Mouse (Mus musculus) mesoderm, embryonic 11.5 days (tissue): ENCODE measurements at regions not wholly inside any gene's neighbourhood (a gene's known extent, or its start where the extent isn't known, plus 50 kb on each side); places are given as distances from the start of the nearest gene placed in this dataset.

Experiments
- DNase-seq: peaks from one replicate; pipeline ENCODE4 v3.0.0-alpha.2; 2012; ENCODE audit warnings: low read depth, low spot score

DNA sequence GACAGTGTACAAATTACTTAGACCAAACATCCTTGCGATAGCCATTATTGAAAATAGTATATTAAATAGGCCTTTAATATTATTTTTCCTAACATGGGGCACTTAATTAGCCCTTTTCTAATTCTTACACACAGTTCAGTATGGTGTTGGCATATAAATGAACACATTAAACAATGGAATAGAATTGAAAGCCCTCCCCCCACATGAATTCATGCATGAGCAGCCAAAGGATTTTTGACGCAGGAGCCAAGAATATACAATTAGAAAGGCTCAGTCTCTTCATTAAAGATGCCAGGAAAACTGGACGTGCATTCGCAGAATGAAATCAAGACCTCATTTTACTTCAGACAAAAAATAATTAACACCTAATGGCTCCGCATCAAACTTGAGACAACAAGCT is 172.9 kb upstream of the Phactr1 start:
- DNase-seq, result no peak

- no peak for DNase-seq
These were observed 161.7 kb upstream of the Phactr1 start for GRCm38 (mm10) chr13:42518686-42519085.

- DNase-seq, result no peak
These were observed 157.9 kb upstream of the Phactr1 start for GRCm38 (mm10) chr13:42522553-42522952.

DNA sequence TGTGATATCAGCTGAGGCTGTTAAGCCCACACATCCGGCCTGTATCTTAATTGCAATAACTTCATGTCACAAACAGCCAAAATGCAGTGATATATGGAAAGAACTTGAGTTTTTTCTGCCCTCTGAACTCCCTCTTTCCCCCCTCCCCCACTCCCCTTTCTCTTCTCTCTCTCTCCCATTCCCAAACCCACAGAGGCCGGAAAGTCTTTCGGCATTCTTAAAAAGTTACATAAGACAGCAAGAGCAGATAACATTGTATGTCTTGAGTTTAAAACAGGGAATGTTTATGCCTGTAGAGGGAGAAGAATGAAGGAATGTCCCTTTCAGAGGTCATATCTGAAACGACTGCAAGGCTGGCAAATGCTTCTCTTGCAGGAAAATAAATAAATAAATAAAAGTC is 154.3 kb upstream of the Phactr1 start:
- DNase-seq, result no peak

GRCm38 (mm10) chr13:42526966-42527365 is 153.5 kb upstream of the Phactr1 start:
- peak; percentile 63 for DNase-seq

GRCm38 (mm10) chr13:42528169-42528568 is 152.3 kb upstream of the Phactr1 start:
- DNase-seq, result no peak

- DNase-seq, result no peak
These were observed 143.8 kb upstream of the Phactr1 start for GRCm38 (mm10) chr13:42536501-42537210.

- no peak for DNase-seq
These were observed 142.4 kb upstream of the Phactr1 start for GRCm38 (mm10) chr13:42538046-42538445.

GRCm38 (mm10) chr13:42544536-42545094 is 135.8 kb upstream of the Phactr1 start:
- peak; percentile 27 for DNase-seq

GRCm38 (mm10) chr13:42546389-42546788 is 134.0 kb upstream of the Phactr1 start:
- DNase-seq, result no peak

- no peak for DNase-seq
These were observed 133.6 kb upstream of the Phactr1 start for GRCm38 (mm10) chr13:42546851-42547250.

- peak; percentile 41 for DNase-seq
These were observed 131.3 kb upstream of the Phactr1 start for GRCm38 (mm10) chr13:42549021-42549559.

DNA sequence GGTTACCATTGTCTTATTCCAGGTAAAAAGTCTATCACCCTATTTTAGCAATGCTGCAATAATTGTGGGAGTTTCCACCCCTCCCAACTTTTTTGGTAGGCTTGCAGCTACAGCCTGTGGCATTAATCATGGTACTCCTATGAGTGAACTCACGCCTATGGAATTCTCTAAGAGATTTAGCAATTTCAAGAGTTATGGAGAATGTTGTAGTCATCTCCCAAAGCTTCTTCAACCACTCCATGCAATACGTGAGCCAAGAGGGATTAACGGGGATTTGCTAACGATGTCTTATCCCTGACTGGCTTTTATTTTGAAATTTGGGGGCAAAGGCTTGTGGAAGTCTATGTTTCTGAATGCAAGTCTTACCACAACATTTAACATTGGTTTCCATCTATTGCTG is 125.5 kb upstream of the Phactr1 start:
- no peak for DNase-seq

GRCm38 (mm10) chr13:42558526-42558925 is 121.9 kb upstream of the Phactr1 start:
- DNase-seq, result no peak

GRCm38 (mm10) chr13:42561446-42561845 is 119.0 kb upstream of the Phactr1 start:
- no peak for DNase-seq

DNA sequence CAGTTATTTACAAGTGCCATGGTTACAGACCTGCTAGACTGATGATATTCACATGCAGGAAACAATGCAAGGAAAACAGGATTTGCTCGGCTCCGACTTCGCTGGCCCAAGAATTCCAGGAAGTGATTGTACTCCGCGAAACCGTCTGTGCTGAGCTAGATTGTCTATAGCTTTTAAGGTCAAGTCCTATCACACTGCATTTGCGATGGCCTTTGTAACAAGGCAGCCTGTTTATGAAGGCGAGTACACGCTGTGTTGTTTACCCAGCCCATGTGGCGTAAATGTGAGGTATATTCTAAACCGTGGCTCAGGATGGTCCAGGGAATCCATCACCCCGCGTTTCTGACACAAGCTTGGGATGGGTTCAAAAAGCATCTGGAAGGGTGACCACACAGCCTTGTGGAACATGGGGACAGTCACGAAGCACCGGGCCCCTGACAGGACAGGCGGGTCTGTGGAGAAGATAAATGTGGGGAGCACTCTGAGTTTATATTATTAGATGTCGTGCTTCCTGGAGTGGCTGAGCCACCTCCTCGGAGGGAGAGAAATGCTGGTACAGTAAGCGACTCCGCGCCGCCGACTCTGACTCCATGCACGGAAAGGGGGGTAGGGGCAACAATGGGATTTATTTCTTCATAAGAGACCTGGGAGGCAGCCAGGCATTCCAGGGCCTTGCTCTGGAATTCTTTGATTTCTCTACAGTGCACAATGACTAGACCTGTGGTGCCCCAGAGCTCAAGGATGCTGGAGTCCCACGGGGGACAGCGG is 114.9 kb upstream of the Phactr1 start:
- DNase-seq, result peak; percentile 18

DNA sequence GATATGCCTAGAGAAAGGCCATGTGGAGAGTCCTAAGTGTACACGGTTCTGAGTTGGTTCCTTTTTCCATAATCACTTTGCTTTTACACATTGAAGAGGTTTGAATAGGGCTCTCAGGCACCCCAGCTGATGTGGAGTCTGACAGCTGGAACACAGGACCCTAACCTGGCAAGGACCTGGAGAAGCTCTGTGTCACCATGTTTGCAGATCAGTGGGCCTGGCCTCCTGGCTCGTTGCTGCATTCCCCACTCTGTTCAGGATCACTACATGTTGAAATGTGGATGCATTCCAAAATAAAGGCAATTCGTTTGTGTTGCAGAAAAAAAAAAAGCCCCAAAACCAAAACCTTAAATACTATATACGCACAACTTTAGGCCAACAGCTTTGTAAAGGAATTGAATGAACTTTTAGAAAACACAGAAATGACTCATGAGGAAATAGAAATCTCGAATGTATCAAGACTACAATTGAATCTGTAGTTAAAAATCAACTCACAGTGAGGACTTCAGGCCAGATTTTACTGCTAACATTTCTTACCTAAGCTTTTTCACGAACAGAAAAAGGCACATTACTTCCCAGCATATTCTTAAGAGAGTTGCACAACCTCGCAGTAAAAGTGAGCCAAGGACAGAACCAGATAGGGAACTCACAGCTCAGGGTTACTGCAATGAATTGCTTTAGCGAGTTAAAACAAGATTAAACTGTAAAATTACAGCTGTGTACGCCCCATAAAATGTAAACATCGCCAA is 109.6 kb upstream of the Phactr1 start:
- DNase-seq, result no peak

DNA sequence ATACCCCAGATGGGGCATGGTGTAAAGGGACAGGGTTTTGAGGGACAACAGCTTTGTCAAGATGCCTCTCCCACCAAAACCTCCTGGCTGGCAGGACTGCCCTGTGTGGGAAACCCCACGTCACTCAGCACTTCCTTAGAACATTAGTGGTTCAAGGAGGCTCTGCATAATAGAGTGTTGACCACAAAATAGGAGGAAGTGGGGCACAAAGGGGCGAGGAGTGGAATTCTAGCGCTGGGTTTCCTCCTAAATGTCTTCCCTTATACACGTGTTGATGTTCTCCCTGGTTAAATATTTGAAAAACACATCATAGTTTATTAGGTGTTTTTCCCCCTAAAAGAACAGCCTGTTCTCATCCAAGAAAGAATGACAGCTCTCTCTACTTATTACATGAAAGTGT is 106.2 kb upstream of the Phactr1 start:
- DNase-seq, result no peak

DNA sequence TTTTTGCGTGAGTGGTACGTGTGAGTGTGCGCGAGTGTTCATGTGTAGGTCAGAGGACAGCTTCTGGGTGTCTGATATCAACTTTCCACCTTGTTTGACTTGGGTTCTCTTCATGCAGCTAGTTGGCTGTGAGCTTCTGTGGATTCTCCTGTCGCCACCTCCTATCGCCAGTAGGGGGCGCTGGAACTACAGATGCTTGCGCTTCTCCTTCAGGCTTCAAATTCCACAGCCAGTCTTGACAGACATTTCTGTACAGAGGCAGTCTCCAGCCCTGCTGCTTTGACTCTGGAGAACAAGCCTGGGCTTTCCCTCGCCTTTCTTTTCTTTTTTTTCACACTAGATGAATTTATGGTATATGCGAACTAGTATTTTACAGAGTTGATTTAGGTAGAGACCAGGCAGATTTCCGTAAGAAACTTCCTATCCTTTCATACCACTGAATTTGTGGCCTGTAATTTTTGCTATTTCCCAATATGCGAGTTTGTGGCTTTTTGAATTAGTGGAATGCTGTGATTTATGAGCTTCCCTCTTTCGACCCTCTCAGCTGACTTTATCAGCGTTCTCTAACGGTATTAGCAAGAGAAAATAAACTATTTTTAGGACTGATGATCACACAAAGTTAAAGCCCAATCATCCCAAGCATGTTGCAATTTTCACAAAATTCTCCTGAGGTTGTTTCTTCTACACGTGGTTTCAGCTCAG is 104.5 kb upstream of the Phactr1 start:
- DNase-seq, result peak; percentile 86

DNA sequence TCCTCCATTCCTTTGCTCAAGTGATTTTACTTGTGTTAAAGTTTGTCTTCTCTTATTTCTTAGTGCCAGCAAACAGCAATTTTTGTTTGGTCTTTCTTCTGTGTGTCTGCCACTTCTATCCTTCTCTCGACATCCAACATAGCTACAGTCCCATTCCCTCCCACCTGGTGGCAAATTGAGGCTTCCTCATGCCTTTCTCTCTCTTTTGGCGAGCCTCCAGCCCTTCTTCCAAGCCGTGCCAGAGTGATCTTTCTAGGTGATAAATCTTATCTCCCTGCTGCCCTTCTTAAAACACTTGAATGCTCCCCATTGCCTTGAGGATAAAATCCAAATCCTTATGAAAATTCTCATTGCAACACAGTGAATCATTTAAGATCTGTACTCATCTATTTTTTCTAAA is 101.0 kb upstream of the Phactr1 start:
- no peak for DNase-seq

DNA sequence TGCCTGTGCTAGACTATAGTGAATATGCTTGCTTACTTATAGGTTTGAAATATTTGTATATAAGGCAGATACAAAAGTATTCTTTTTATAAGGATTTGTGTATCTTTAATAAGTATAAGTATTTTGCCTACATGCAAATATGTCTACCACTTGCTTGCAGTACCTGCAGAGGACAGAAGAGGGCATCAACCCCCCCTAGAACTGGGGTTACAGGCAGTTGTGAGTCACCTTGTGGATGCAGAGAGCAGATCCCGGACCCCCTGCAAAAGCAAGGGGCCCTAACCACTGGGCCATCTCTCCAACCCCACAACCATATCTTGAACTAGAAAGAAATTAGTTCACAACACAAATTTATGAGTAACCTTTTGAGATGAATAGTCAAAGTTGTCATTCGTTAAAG is 91.3 kb upstream of the Phactr1 start:
- no peak for DNase-seq
